Comparison of ENCODE assay signal across 9 mouse cellular contexts in genomic region chr1:136076086-136076485, GRCm38 (mm10). TPM values are rescaled to one million over a fixed set of nuclear protein-coding genes. Genes with fewer than 3 reads are reported as not detected.
DNase-seq lines count a peak whose midpoint lies in the region; ATAC-seq lines count a peak whose summit lies in the region.
"Had no signal": no experiment of that assay in that cellular context is flagged by ENCODE, and none has a peak within 500 bp of the region (broad histone marks: within the 10 kb centered on the region; RNA-seq: fewer than 3 reads in every experiment).

No protein-coding gene starts in this region.

- H3K36me3 ChIP-seq in hindbrain, embryonic 12.5 days = no peaks in the 10 kb centered on the region
- H3K36me3 ChIP-seq in hindbrain, embryonic 14.5 days (replicated peaks; ENCODE audit: control insufficient read depth, insufficient read depth) = no peaks in the 10 kb centered on the region

- H3K9me3 ChIP-seq in hindbrain, embryonic 12.5 days (replicated peaks) = no peaks in the 10 kb centered on the region
- no peaks in the 10 kb centered on the region for H3K9me3 ChIP-seq in hindbrain, embryonic 14.5 days (ENCODE audit: control insufficient read depth, low read length)

- H3K9ac ChIP-seq in hindbrain, embryonic 12.5 days = no peak overlapping the region
- no peak overlapping the region for H3K9ac ChIP-seq in hindbrain, embryonic 14.5 days

- H3K4me1 ChIP-seq in hindbrain, embryonic 12.5 days = no peaks in the 10 kb centered on the region
- no peaks in the 10 kb centered on the region for H3K4me1 ChIP-seq in hindbrain, embryonic 14.5 days (replicated peaks; ENCODE audit: control insufficient read depth, insufficient read depth, low read length)

- H3K4me2 ChIP-seq in hindbrain, embryonic 12.5 days (replicated peaks) = no peak overlapping the region
- no peak overlapping the region for H3K4me2 ChIP-seq in hindbrain, embryonic 14.5 days (replicated peaks)

- no peaks in the 10 kb centered on the region for H3K27me3 ChIP-seq in hindbrain, embryonic 12.5 days
- H3K27me3 ChIP-seq in hindbrain, embryonic 14.5 days (ENCODE audit: control insufficient read depth, insufficient read depth, low read length) = no peaks in the 10 kb centered on the region

- H3K27ac ChIP-seq in hindbrain, embryonic 12.5 days = no peak overlapping the region
- no peak overlapping the region for H3K27ac ChIP-seq in hindbrain, embryonic 14.5 days

- ATAC-seq in hindbrain, embryonic 12.5 days (ENCODE audit: low FRiP score) = 0 out of 2 replicates have a peak, but pooled peaks have one; percentile 22
- ATAC-seq in hindbrain, embryonic 14.5 days (ENCODE audit: low FRiP score) = no peak
- peak; percentile 16; the same call in 1 of the 2 replicates for ATAC-seq in neutrophil, adult 5-6 weeks (ENCODE audit: extremely low read depth, insufficient number of reproducible peaks, low FRiP score, poor library complexity, severe bottlenecking)

- no peak for DNase-seq in hindbrain, embryonic 14.5 days (ENCODE audit: low spot score)
- peak; percentile 20 to 34 for DNase-seq in B cell, adult 2 months
- DNase-seq in adipocyte (ENCODE audit: low spot score) = peak; percentile 41
- peak; percentile 65 for DNase-seq in embryo, embryonic 10.5 days (ENCODE audit: low spot score)
- DNase-seq in kidney, postnatal 14 days = peak; percentile 48
- no peak for DNase-seq in spleen, adult 12 weeks (ENCODE audit: low spot score)

- no peak overlapping the region for H3K4me3 ChIP-seq in hindbrain, embryonic 12.5 days
- no peak overlapping the region for H3K4me3 ChIP-seq in hindbrain, embryonic 14.5 days (replicated peaks; ENCODE audit: low read length)

- WGBS in hindbrain, embryonic 12.5 days = 6% methylated on average over 3 of the region's 3 CpGs
- 10% methylated on average over 3 of the region's 3 CpGs for WGBS in hindbrain, embryonic 14.5 days

RNA-seq across cellular contexts. Expression of gene Cacna1s, which starts 23.5 kb away (rescaled TPM):
- 0.18 and 1.3 TPM in 2 replicates for polyA plus RNA-seq in hindbrain, embryonic 12.5 days (2016; fragmentation: Nextera tagmentation; extraction: Ambion mirVana)
- polyA plus RNA-seq in hindbrain, embryonic 14.5 days (2014; fragmentation: Nextera tagmentation; extraction: Ambion mirVana) = 0.13 and 0.17 TPM in 2 replicates
- 1.4 TPM in 1 of 2 replicates, not detected in the other for total RNA-seq in neutrophil, adult 5-6 weeks (2017)

RNA-seq across cellular contexts. Expression of gene Ascl5, which starts 25.5 kb away (rescaled TPM):
- polyA plus RNA-seq in hindbrain, embryonic 12.5 days (2016; fragmentation: Nextera tagmentation; extraction: Ambion mirVana) = not detected in 2 replicates
- not detected in 2 replicates for polyA plus RNA-seq in hindbrain, embryonic 14.5 days (2014; fragmentation: Nextera tagmentation; extraction: Ambion mirVana)
- not detected in 2 replicates for total RNA-seq in neutrophil, adult 5-6 weeks (2017)
- polyA plus RNA-seq: liver, embryonic 16.5 days had no signal

RNA-seq across cellular contexts. Expression of gene Kif21b, which starts 55.1 kb away (rescaled TPM):
- polyA plus RNA-seq in hindbrain, embryonic 12.5 days (2016; fragmentation: Nextera tagmentation; extraction: Ambion mirVana) = 39.1 and 44.7 TPM in 2 replicates
- 49.4 and 51.7 TPM in 2 replicates for polyA plus RNA-seq in hindbrain, embryonic 14.5 days (2014; fragmentation: Nextera tagmentation; extraction: Ambion mirVana)
- 175 and 183 TPM in 2 replicates for total RNA-seq in neutrophil, adult 5-6 weeks (2017)

Comparison
In these comparisons a context has a peak if more than half of its experiments do, and no peak if none do; other contexts are left out.
1. DNase-seq: peak in B cell, adult 2 months (2 of 2), adipocyte (single experiment), embryo, embryonic 10.5 days (single experiment) and kidney, postnatal 14 days (single experiment); none in hindbrain, embryonic 14.5 days (single experiment) and spleen, adult 12 weeks (single experiment).